Mouse (Mus musculus) left cerebral cortex, postnatal 36 days (tissue): Measurements from ENCODE around the gene Stat5a. TPM values are rescaled to one million over a fixed set of nuclear protein-coding genes. Genes with fewer than 3 reads are reported as not detected.

Source experiments
- DNase-seq, 2 experiments: peaks; one replicate each; pipeline ENCODE4 v3.0.0; 2021 to 2022; ENCODE audit warnings: low spot score in 2 of 2, mixed read lengths in 1 of 2
- intact Hi-C: fragments of 180-260 bp; cut with DNase I; formaldehyde crosslinking; loops from one replicate; pipeline ENCODE4 v1.15.1; 2025
- total RNA-seq, 2 experiments: library from RNA; stranded (reverse); gene quantifications; 2 replicates each; pipeline ENCODE4 v1.2.3; 2021

Gene Stat5a
- total RNA-seq, 2 experiments from 2014 or later = 1.3 to 1.4 TPM

- no peak for DNase-seq
- intact Hi-C loops = no loop called here
Measured at GRCm38 (mm10) chr11:100891256-100892123, 32.3 kb downstream of the Stat5a start.

- intact Hi-C loops = no loop called here
Measured at GRCm38 (mm10) chr11:100892435-100892834, 33.3 kb downstream of the Stat5a start.

GRCm38 (mm10) chr11:100893482-100893881, 34.3 kb downstream of the Stat5a start:
- intact Hi-C loops = loop anchor here (1.0 kb wide), 1 partner anchor 64 kb away; no protein-coding TSS in a partner anchor
- DNase-seq = peak; percentile 78 to 83

More at GRCm38 (mm10) chr11:100892435-100892834, 33.3 kb downstream of the Stat5a start:
- DNase-seq = no peak

DNA sequence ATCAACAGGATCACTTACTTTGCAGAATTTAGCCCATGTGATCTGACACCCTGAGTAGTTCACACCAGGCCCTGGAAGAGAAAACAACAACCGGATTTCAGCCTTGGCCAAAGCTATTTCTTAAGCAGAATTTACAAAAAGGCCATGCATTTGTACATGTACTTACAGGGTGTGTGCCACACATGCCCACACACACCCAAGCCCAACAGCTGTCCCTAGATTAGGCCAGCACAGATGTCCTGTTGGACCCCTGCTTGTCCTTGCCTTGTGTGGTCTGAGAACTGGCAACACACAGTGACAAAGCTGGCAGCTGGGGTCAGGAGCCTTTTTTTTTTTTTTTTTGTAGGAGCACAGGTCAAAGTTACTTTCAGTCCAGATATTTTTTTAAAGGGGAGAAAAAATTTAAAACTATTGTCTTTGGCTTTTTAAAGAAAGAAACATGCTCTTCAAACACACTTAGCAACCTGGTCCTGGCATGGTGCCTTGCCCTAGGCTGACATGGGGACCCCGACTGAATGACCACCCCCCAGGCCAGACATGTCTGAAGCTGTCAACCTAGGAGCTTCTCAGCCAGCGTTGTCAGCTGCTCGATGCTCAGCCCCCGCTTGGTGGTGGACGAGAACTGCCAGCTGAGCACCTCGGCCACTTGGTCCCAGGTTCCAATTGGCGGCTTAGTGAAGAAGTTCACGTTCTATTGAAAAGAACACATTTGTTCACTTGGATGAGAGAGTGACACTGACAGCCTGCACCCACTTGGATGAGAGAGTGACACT, 35.2 kb downstream of the Stat5a start:
- no peak for DNase-seq
- intact Hi-C loops = no loop called here

- no peak for DNase-seq
- intact Hi-C loops = no loop called here
Measured at GRCm38 (mm10) chr11:100896078-100896477, 36.9 kb downstream of the Stat5a start.

GRCm38 (mm10) chr11:100897294-100898231, 38.4 kb downstream of the Stat5a start:
- intact Hi-C loops = no loop called here

DNA sequence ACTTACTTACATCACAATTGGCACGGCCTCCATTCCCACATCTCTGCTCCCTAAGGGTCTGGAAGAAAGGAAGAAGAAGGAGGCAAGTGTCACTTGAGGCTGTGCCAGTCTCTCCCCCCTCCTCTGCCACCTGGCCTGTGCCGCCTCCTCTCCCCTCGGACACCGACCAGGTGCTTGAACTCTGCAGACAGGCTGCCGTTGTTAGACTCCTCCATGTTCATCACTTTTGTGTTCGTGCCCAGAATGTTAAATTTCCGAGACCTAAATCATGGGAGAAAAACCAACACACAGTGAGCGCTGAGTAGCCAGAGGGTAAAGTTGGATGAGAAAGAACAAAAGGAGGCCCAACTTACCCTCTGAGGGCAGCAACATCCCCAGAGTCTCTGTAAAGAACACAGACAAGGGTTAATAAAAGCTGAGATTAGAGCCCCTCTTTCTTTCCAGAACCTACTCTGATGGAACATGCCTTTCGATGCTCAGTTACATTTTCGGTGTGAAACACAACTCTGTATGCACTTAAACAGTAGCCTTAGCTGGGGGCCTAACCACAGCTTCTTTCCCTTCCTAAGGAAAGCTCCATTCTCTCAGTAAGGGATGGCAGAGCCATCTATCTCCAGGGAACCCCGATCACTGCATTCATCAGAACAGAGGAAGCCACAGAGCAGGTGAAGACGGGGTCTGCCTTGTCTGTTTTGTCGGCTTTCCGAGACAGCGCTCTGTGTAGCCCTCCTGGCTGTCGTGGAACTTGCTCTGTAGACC, 39.5 kb downstream of the Stat5a start:
- no peak for DNase-seq
- intact Hi-C loops = no loop called here

More at GRCm38 (mm10) chr11:100897294-100898231, 38.4 kb downstream of the Stat5a start:
- peak; percentile 29 to 44 for DNase-seq

GRCm38 (mm10) chr11:100904580-100905351, 45.6 kb downstream of the Stat5a start:
- DNase-seq = no peak
- intact Hi-C loops = no loop called here

- intact Hi-C loops = no loop called here
- DNase-seq = no peak
Measured at GRCm38 (mm10) chr11:100905929-100906328, 46.8 kb downstream of the Stat5a start.

DNA sequence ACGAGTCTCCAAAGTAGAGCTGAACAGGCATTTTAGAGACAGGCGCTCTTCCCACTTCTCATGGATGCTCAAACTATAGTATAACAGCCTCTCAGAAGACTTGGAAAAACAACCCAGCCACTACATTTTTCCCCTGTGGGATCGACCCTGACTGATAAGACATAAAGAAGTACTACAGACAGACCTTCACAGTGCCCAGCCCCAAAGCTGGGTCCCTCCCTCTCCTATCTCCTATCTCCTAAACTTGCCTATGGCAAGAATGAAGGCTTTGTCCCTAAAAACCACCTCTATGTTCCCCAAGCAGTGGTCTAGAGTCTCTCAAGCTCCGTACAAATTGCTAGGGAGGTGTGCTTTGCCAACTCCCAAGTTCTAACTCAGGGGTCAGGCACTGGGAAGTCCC, 47.7 kb downstream of the Stat5a start:
- intact Hi-C loops = no loop called here
- no peak for DNase-seq

GRCm38 (mm10) chr11:100908112-100908511, 49.0 kb downstream of the Stat5a start:
- intact Hi-C loops = no loop called here
- no peak for DNase-seq

- DNase-seq = no peak
- intact Hi-C loops = no loop called here
Measured at GRCm38 (mm10) chr11:100908567-100908966, 49.4 kb downstream of the Stat5a start.

GRCm38 (mm10) chr11:100912401-100913155, 53.4 kb downstream of the Stat5a start:
- no peak for DNase-seq
- intact Hi-C loops = no loop called here

GRCm38 (mm10) chr11:100914415-100914814, 55.3 kb downstream of the Stat5a start:
- no peak for DNase-seq
- intact Hi-C loops = no loop called here

GRCm38 (mm10) chr11:100915063-100915462, 55.9 kb downstream of the Stat5a start:
- DNase-seq = no peak
- intact Hi-C loops = no loop called here

GRCm38 (mm10) chr11:100916432-100916971, 57.4 kb downstream of the Stat5a start:
- no peak for DNase-seq
- intact Hi-C loops = no loop called here

- DNase-seq = no peak
- intact Hi-C loops = no loop called here
Measured at GRCm38 (mm10) chr11:100918007-100918406, 58.9 kb downstream of the Stat5a start.
